Mouse (Mus musculus) embryonic facial prominence, embryonic 12.5 days (tissue): ENCODE measurements around the gene Gng12. TPM values are rescaled to one million over a fixed set of nuclear protein-coding genes. Genes with fewer than 3 reads are reported as not detected.

ENCODE experiments used
- ATAC-seq: fragments of 200-750 bp; cut with Nextera tagmentation; 2 replicates; pipeline ENCODE4 v1.8.0; 2017; ENCODE audit not compliant: insufficient number of reproducible peaks, insufficient read depth, low FRiP score, low TSS enrichment
- H3K27ac ChIP-seq: fragments of 300-500 bp; sonication (generic); 2 replicates; pipeline ENCODE4 v1.5.1; 2016; ENCODE audit warnings: mild to moderate bottlenecking
- H3K27me3 ChIP-seq: fragments of 300-500 bp; sonication (generic); 2 replicates; pipeline ENCODE4 v1.6.1; 2016; ENCODE audit warnings: mild to moderate bottlenecking, moderate library complexity
- H3K36me3 ChIP-seq: fragments of 300-500 bp; sonication (generic); 2 replicates; pipeline ENCODE4 v1.6.1; 2016; ENCODE audit warnings: mild to moderate bottlenecking
- H3K4me1 ChIP-seq: fragments of 300-500 bp; sonication (generic); 2 replicates; pipeline ENCODE4 v1.6.1; 2016
- H3K4me2 ChIP-seq: fragments of 300-500 bp; sonication (generic); replicated peaks from 2 replicates; pipeline ENCODE4 v1.6.1; 2016; ENCODE audit warnings: mild to moderate bottlenecking, moderate library complexity
- H3K4me3 ChIP-seq: fragments of 300-500 bp; sonication (generic); 2 replicates; pipeline ENCODE4 v1.5.1; 2016; ENCODE audit warnings: mild to moderate bottlenecking
- H3K9ac ChIP-seq: fragments of 300-500 bp; sonication (generic); 2 replicates; pipeline ENCODE4 v1.6.1; 2016; ENCODE audit warnings: mild to moderate bottlenecking, moderate library complexity
- H3K9me3 ChIP-seq: fragments of 300-500 bp; sonication (generic); 2 replicates; pipeline ENCODE4 v1.6.1; 2016; ENCODE audit warnings: mild to moderate bottlenecking, moderate library complexity
- WGBS: fragments of 180-500 bp; shearing (Covaris S2); methylation state at CpG from one replicate; pipeline ENCODE4 v1.1.7; 2016; 5-methylcytosine and 5-hydroxymethylcytosine counted together
- polyA plus RNA-seq: library from polyadenylated mRNA; unstranded; fragments of >200 nt; fragmentation: Nextera tagmentation; extraction: Ambion mirVana; gene quantifications from 2 replicates; pipeline ENCODE4 v1.2.1, GENCODE M21; 2016

Gng12 gene
- polyA plus RNA-seq, 1 experiment from 2014 or later: 55.7 TPM

GRCm38 (mm10) chr6:66896921-66897645 is 886 bp downstream of the Gng12 start:
- Histone ChIP-seq H3K4me3 (peak overlapping the region; percentile 80), H3K4me1 (peaks cover 12% of the 10 kb centered on the region; the same call in 1 of the 2 replicates), H3K9me3 (no peaks in the 10 kb centered on the region), H3K9ac (peak overlapping the region; percentile 87), H3K27me3 (no peaks in the 10 kb centered on the region; the same call in 1 of the 2 replicates), H3K4me2 (peak overlapping the region; percentile 80), H3K27ac (no peak overlapping the region), H3K36me3 (no peaks in the 10 kb centered on the region)
- ATAC-seq: no peak
- 3% methylated on average over 25 of the region's 25 CpGs for WGBS

- no peaks in the 10 kb centered on the region for H3K36me3 ChIP-seq
- peak overlapping the region; percentile 80; the same call in 1 of the 2 replicates for H3K4me3 ChIP-seq
- 54% methylated on average over 4 of the region's 4 CpGs for WGBS
- no peaks in the 10 kb centered on the region for H3K9me3 ChIP-seq
- no peak for ATAC-seq
- no peak overlapping the region for H3K27ac ChIP-seq
- no peaks in the 10 kb centered on the region; the same call in 1 of the 2 replicates for H3K27me3 ChIP-seq
- H3K4me2 ChIP-seq: peak overlapping the region; percentile 80
- peaks cover 12% of the 10 kb centered on the region; the same call in 1 of the 2 replicates for H3K4me1 ChIP-seq
- H3K9ac ChIP-seq: no peak overlapping the region
Measured at GRCm38 (mm10) chr6:66897994-66898393, 1.8 kb downstream of the Gng12 start.

- Histone ChIP-seq H3K36me3 (no peaks in the 10 kb centered on the region), H3K9me3 (no peaks in the 10 kb centered on the region), H3K9ac (no peak overlapping the region), H3K27me3 (no peaks in the 10 kb centered on the region), H3K4me3 (no peak overlapping the region), H3K4me1 (peaks cover 12% of the 10 kb centered on the region; the same call in 1 of the 2 replicates), H3K27ac (no peak overlapping the region), H3K4me2 (no peak overlapping the region)
- 91% methylated on average over 5 of the region's 5 CpGs for WGBS
- ATAC-seq: no peak
Measured at GRCm38 (mm10) chr6:66901926-66902325, 5.7 kb downstream of the Gng12 start.

- WGBS: 80% methylated on average over 9 of the region's 9 CpGs
- H3K4me2 ChIP-seq: no peak overlapping the region
- H3K9ac ChIP-seq: no peak overlapping the region
- H3K4me1 ChIP-seq: no peaks in the 10 kb centered on the region; the same call in 1 of the 2 replicates
- no peaks in the 10 kb centered on the region for H3K9me3 ChIP-seq
- no peak for ATAC-seq
- H3K27ac ChIP-seq: no peak overlapping the region
- H3K27me3 ChIP-seq: no peaks in the 10 kb centered on the region
- H3K36me3 ChIP-seq: no peaks in the 10 kb centered on the region
- H3K4me3 ChIP-seq: no peak overlapping the region
Measured at GRCm38 (mm10) chr6:66903206-66903605, 7.0 kb downstream of the Gng12 start.

- no peaks in the 10 kb centered on the region for H3K36me3 ChIP-seq
- no peak overlapping the region for H3K9ac ChIP-seq
- WGBS: 74% methylated on average over 6 of the region's 6 CpGs
- no peaks in the 10 kb centered on the region for H3K9me3 ChIP-seq
- no peak overlapping the region for H3K27ac ChIP-seq
- no peaks in the 10 kb centered on the region for H3K4me1 ChIP-seq
- no peaks in the 10 kb centered on the region for H3K27me3 ChIP-seq
- no peak for ATAC-seq
- no peak overlapping the region for H3K4me3 ChIP-seq
- H3K4me2 ChIP-seq: no peak overlapping the region
Measured at GRCm38 (mm10) chr6:66903720-66904119, 7.5 kb downstream of the Gng12 start.

- H3K9ac ChIP-seq: no peak overlapping the region
- no peaks in the 10 kb centered on the region for H3K9me3 ChIP-seq
- no peaks in the 10 kb centered on the region for H3K27me3 ChIP-seq
- no peak for ATAC-seq
- H3K4me3 ChIP-seq: no peak overlapping the region
- H3K4me2 ChIP-seq: no peak overlapping the region
- H3K36me3 ChIP-seq: no peaks in the 10 kb centered on the region
- H3K4me1 ChIP-seq: peaks cover 8% of the 10 kb centered on the region; the same call in 1 of the 2 replicates
- H3K27ac ChIP-seq: no peak overlapping the region
- 93% methylated on average over 1 of the region's 1 CpGs for WGBS
Measured at GRCm38 (mm10) chr6:66906244-66906643, 10.0 kb downstream of the Gng12 start.

- Histone ChIP-seq H3K9me3 (no peaks in the 10 kb centered on the region), H3K4me2 (no peak overlapping the region), H3K27me3 (no peaks in the 10 kb centered on the region), H3K4me1 (peaks cover 8% of the 10 kb centered on the region; the same call in 1 of the 2 replicates), H3K36me3 (no peaks in the 10 kb centered on the region), H3K9ac (no peak overlapping the region), H3K27ac (no peak overlapping the region), H3K4me3 (no peak overlapping the region)
- WGBS: 58% methylated on average over 5 of the region's 5 CpGs
- ATAC-seq: no peak
Measured at GRCm38 (mm10) chr6:66908327-66908973, 12.3 kb downstream of the Gng12 start.

- no peak overlapping the region for H3K4me2 ChIP-seq
- H3K27me3 ChIP-seq: no peaks in the 10 kb centered on the region
- 61% methylated on average over 11 of the region's 11 CpGs for whole genome bisulfite sequencing
- H3K4me3 ChIP-seq: no peak overlapping the region
- H3K4me1 ChIP-seq: peaks cover 8% of the 10 kb centered on the region; the same call in 1 of the 2 replicates
- H3K9me3 ChIP-seq: no peaks in the 10 kb centered on the region
- no peak overlapping the region for H3K27ac ChIP-seq
- H3K9ac ChIP-seq: no peak overlapping the region
- no peaks in the 10 kb centered on the region for H3K36me3 ChIP-seq
- ATAC-seq: 0 out of 2 replicates have a peak, but pooled peaks have one; percentile 56
Measured at GRCm38 (mm10) chr6:66910493-66911435, 14.6 kb downstream of the Gng12 start.

- Histone ChIP-seq H3K27ac (no peak overlapping the region), H3K27me3 (no peaks in the 10 kb centered on the region), H3K36me3 (no peaks in the 10 kb centered on the region), H3K9ac (no peak overlapping the region), H3K4me2 (no peak overlapping the region), H3K9me3 (no peaks in the 10 kb centered on the region), H3K4me3 (no peak overlapping the region), H3K4me1 (peaks cover 8% of the 10 kb centered on the region; the same call in 1 of the 2 replicates)
- ATAC-seq: no peak
- WGBS: 94% methylated on average over 1 of the region's 1 CpGs
Measured at GRCm38 (mm10) chr6:66913355-66913754, 17.2 kb downstream of the Gng12 start.

- WGBS: 83% methylated on average over 2 of the region's 2 CpGs
- Histone ChIP-seq H3K9me3 (no peaks in the 10 kb centered on the region), H3K4me2 (no peak overlapping the region), H3K27ac (no peak overlapping the region), H3K36me3 (no peaks in the 10 kb centered on the region), H3K9ac (no peak overlapping the region), H3K4me3 (no peak overlapping the region), H3K4me1 (peaks cover 5% of the 10 kb centered on the region; the same call in 1 of the 2 replicates), H3K27me3 (no peaks in the 10 kb centered on the region)
- no peak for ATAC-seq
Measured at GRCm38 (mm10) chr6:66915592-66915991, 19.4 kb downstream of the Gng12 start.

- Histone ChIP-seq H3K9me3 (no peaks in the 10 kb centered on the region), H3K27me3 (no peaks in the 10 kb centered on the region), H3K4me2 (no peak overlapping the region), H3K4me3 (no peak overlapping the region), H3K36me3 (no peaks in the 10 kb centered on the region), H3K4me1 (no peaks in the 10 kb centered on the region), H3K27ac (no peak overlapping the region), H3K9ac (no peak overlapping the region)
- no peak for ATAC-seq
- 92% methylated on average over 7 of the region's 7 CpGs for WGBS
Measured at GRCm38 (mm10) chr6:66917032-66917431, 20.8 kb downstream of the Gng12 start.
